Mouse (Mus musculus) heart, embryonic 12.5 days (tissue): ENCODE data around the gene Nup50. TPM values are rescaled to one million over a fixed set of nuclear protein-coding genes. Genes with fewer than 3 reads are reported as not detected.

Experiments
- ATAC-seq: fragments of 200-750 bp; cut with Nextera tagmentation; 2 replicates; pipeline ENCODE4 v1.8.0; 2017; ENCODE audit warnings: moderate TSS enrichment, moderate library complexity; ENCODE audit not compliant: insufficient number of reproducible peaks, low FRiP score
- H3K27ac ChIP-seq: fragments of 300-500 bp; sonication (generic); 2 replicates; pipeline ENCODE4 v1.5.1; 2016; ENCODE audit warnings: mild to moderate bottlenecking, moderate library complexity; ENCODE audit not compliant: poor library complexity, severe bottlenecking
- H3K27me3 ChIP-seq: fragments of 300-500 bp; sonication (generic); replicated peaks from 2 replicates; pipeline ENCODE4 v1.6.1; 2016; ENCODE audit warnings: mild to moderate bottlenecking, moderate library complexity
- H3K36me3 ChIP-seq: fragments of 300-500 bp; sonication (generic); 2 replicates; pipeline ENCODE4 v1.6.1; 2016; ENCODE audit warnings: mild to moderate bottlenecking, moderate library complexity
- H3K4me1 ChIP-seq: fragments of 300-500 bp; sonication (generic); replicated peaks from 2 replicates; pipeline ENCODE4 v1.6.1; 2016; ENCODE audit warnings: mild to moderate bottlenecking
- H3K4me2 ChIP-seq: fragments of 300-500 bp; sonication (generic); 2 replicates; pipeline ENCODE4 v1.6.1; 2016; ENCODE audit warnings: mild to moderate bottlenecking, moderate library complexity
- H3K4me3 ChIP-seq: fragments of 300-500 bp; sonication (generic); 2 replicates; pipeline ENCODE4 v1.5.1; 2016; ENCODE audit warnings: mild to moderate bottlenecking
- H3K9ac ChIP-seq: fragments of 300-500 bp; sonication (generic); 2 replicates; pipeline ENCODE4 v1.6.1; 2016; ENCODE audit warnings: mild to moderate bottlenecking, moderate library complexity
- H3K9me3 ChIP-seq: fragments of 300-500 bp; sonication (generic); replicated peaks from 2 replicates; pipeline ENCODE4 v1.6.1; 2016; ENCODE audit warnings: mild to moderate bottlenecking, moderate library complexity
- WGBS: fragments of 180-500 bp; shearing (Covaris S2); methylation state at CpG from one replicate; pipeline ENCODE4 v1.1.7; 2016; 5-methylcytosine and 5-hydroxymethylcytosine counted together
- polyA plus RNA-seq: library from polyadenylated mRNA; unstranded; fragments of >200 nt; fragmentation: Nextera tagmentation; extraction: Ambion mirVana; gene quantifications from 2 replicates; pipeline ENCODE4 v1.2.1, GENCODE M21; 2016

Gene Nup50
- polyA plus RNA-seq, 1 experiment from 2014 or later, result 32.3 TPM

DNA sequence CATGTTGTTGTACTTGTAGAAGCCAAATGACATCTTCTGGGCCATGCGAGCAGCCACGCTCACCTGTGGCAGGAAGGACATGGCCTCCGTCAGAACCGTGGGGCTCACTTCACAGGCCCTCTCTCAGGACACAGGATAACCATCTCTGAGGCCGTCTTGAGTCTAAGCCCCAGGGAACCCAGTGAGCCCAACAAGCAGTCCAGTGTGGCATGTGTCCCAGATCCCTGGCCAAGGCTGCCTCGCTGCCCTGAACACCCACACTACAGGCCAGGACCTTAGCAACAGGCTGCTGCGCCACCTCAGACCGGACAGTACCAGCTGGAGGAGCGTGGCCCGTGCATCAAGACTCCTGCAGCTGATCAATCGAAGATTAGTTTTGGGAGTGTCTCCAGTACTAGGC is 30.0 kb downstream of the Nup50 start:
- H3K27ac ChIP-seq, result no peak overlapping the region
- no peak overlapping the region for H3K9ac ChIP-seq
- no peak overlapping the region for H3K4me3 ChIP-seq
- no peak for ATAC-seq
- H3K4me1 ChIP-seq, result peaks cover 11% of the 10 kb centered on the region
- WGBS, result 88% methylated on average over 11 of the region's 11 CpGs
- no peaks in the 10 kb centered on the region for H3K27me3 ChIP-seq
- peaks cover 71% of the 10 kb centered on the region for H3K36me3 ChIP-seq
- no peak overlapping the region for H3K4me2 ChIP-seq
- no peaks in the 10 kb centered on the region for H3K9me3 ChIP-seq

DNA sequence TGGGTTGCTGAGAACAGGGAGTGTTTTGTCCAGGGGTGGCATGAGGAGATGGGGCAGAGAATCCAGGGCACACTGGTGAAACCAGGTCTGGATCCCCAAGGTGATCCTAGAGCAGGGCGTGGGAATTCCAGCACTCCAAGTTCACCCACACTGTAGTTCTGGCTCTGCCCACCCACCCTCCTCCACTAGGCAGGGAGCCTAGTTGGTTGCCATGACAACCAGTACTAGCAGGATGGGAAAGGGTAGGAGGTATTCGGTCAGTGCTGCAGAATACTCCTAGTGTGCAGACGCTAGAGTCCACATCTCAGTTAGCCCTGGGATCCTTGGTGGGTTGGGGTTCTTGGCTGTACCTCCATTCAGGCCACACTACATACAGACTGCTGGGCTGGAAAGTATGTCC is 34.6 kb downstream of the Nup50 start:
- no peaks in the 10 kb centered on the region for H3K27me3 ChIP-seq
- ATAC-seq, result no peak
- no peaks in the 10 kb centered on the region for H3K4me1 ChIP-seq
- H3K9ac ChIP-seq, result no peak overlapping the region
- H3K4me2 ChIP-seq, result no peak overlapping the region
- WGBS, result 51% methylated on average over 3 of the region's 3 CpGs
- H3K4me3 ChIP-seq, result no peak overlapping the region
- H3K36me3 ChIP-seq, result peaks cover 29% of the 10 kb centered on the region
- H3K27ac ChIP-seq, result no peak overlapping the region
- H3K9me3 ChIP-seq, result no peaks in the 10 kb centered on the region

DNA sequence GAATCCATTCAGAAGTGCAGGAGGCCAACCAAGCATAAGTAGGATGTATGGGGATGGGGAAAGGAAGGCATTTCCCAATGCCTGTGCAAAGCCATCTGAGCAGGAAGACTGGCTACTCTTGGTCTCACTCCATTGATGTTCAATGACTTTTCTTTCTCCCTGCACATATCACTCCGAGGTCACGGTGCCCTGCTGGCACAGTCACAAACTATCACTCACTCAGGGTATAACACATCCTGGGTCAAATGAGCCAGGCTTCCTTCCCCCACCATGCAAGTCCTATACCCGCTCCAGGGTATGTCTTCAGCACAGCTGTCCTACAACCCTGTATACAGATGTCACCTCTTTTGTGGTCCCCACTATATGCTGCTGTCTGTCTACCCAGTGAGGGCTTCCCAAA is 35.1 kb downstream of the Nup50 start:
- no peaks in the 10 kb centered on the region for H3K27me3 ChIP-seq
- no peak overlapping the region for H3K4me3 ChIP-seq
- no peak overlapping the region for H3K9ac ChIP-seq
- ATAC-seq, result no peak
- H3K27ac ChIP-seq, result no peak overlapping the region
- H3K4me2 ChIP-seq, result no peak overlapping the region
- no peaks in the 10 kb centered on the region for H3K9me3 ChIP-seq
- no peaks in the 10 kb centered on the region for H3K4me1 ChIP-seq
- peaks cover 24% of the 10 kb centered on the region for H3K36me3 ChIP-seq
- 95% methylated on average over 3 of the region's 3 CpGs for WGBS

DNA sequence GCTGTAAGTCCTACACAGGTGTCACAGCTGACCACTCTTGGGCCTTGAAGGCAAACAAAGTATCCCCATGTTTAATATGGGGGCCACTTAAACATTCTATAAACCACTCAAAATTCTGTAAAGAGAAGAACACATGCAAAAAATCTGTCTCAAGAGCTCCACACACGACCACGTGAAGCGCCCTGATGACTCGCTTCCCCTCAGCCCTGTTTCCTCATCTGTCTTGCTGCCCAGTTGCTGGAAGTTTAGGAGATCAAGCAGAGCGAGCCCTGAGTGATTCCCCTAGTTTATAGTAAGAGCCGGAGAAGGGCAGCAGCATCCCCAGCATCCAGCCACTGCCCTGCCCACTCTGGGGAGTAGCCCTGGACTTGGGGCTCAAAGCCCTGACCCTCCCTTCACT is 36.7 kb downstream of the Nup50 start:
- H3K27ac ChIP-seq, result no peak overlapping the region
- ATAC-seq, result no peak
- H3K27me3 ChIP-seq, result no peaks in the 10 kb centered on the region
- peaks cover 14% of the 10 kb centered on the region for H3K36me3 ChIP-seq
- no peaks in the 10 kb centered on the region for H3K9me3 ChIP-seq
- no peak overlapping the region for H3K4me2 ChIP-seq
- H3K9ac ChIP-seq, result no peak overlapping the region
- WGBS, result 71% methylated on average over 6 of the region's 6 CpGs
- no peaks in the 10 kb centered on the region for H3K4me1 ChIP-seq
- H3K4me3 ChIP-seq, result no peak overlapping the region

DNA sequence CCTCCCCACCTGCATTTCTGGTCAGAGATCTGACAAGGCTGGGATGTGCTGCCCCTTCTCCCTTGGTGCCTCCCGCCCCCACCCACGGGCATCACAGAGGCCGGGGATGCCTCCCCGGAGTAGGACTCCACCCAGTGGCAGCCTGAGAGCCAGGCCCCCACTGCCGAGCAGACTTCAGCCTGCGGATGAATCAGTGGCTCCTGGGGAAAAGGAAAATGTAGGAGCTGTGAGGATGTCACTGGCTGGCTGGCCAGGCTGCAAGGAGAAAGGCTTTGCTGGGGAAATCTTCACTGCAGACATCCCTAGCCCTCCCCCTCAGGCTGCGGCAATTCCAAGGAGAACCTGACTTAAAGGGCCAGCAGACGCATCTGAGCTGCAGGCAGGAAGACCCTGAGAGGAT is 37.5 kb downstream of the Nup50 start:
- Histone ChIP-seq H3K9ac (no peak overlapping the region), H3K4me1 (no peaks in the 10 kb centered on the region), H3K4me3 (no peak overlapping the region), H3K9me3 (no peaks in the 10 kb centered on the region), H3K36me3 (peaks cover 6% of the 10 kb centered on the region), H3K27me3 (no peaks in the 10 kb centered on the region), H3K4me2 (no peak overlapping the region), H3K27ac (no peak overlapping the region)
- ATAC-seq, result no peak
- 27% methylated on average over 8 of the region's 8 CpGs for WGBS

DNA sequence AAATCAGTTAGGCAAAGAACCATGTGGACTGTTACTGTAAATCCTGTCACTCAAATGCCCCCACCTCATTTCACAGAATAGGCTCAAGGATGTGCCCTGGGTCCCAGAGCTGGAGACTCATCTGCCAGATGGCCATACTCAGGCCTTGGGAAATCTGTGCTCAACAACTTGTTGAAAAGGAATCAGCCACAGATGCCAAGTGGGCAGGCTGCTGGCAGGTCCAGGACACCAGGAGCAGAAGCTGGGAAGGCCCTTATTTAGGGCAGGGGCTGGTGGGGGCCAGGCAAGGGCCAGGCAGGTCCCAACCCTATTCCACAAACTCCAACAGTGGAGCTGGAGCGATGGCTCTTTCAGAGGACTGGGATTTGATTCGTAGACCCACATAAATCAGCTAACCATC is 39.3 kb downstream of the Nup50 start:
- Histone ChIP-seq H3K9ac (no peak overlapping the region), H3K36me3 (no peaks in the 10 kb centered on the region; the same call in 1 of the 2 replicates), H3K27me3 (no peaks in the 10 kb centered on the region), H3K4me2 (no peak overlapping the region), H3K4me3 (no peak overlapping the region), H3K4me1 (no peaks in the 10 kb centered on the region), H3K27ac (no peak overlapping the region), H3K9me3 (no peaks in the 10 kb centered on the region)
- ATAC-seq, result no peak
- WGBS, result 86% methylated on average over 2 of the region's 2 CpGs

DNA sequence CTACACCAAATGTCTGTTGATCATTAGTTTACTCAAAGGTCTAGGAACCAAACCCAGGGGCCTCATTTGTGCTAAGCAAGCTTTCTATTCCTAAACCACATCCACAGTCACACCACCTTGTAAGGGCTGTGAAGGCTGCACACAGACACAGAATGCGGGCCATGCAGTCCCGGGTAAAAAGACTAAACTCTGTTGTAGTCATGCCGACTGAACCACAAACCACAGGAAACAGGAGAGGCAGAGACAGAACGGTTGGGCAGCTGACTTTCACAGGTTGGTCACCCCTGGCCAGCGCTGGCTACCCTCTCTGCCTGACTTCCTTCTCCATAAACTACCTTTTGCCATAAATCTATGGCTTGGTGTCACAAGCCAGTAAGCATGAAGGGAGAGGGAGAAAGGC is 41.6 kb downstream of the Nup50 start:
- H3K36me3 ChIP-seq, result no peaks in the 10 kb centered on the region
- WGBS, result 75% methylated on average over 5 of the region's 5 CpGs
- no peak overlapping the region for H3K27ac ChIP-seq
- H3K9me3 ChIP-seq, result no peaks in the 10 kb centered on the region
- no peak for ATAC-seq
- no peaks in the 10 kb centered on the region for H3K4me1 ChIP-seq
- H3K4me3 ChIP-seq, result no peak overlapping the region
- H3K9ac ChIP-seq, result no peak overlapping the region
- no peaks in the 10 kb centered on the region for H3K27me3 ChIP-seq
- H3K4me2 ChIP-seq, result no peak overlapping the region

DNA sequence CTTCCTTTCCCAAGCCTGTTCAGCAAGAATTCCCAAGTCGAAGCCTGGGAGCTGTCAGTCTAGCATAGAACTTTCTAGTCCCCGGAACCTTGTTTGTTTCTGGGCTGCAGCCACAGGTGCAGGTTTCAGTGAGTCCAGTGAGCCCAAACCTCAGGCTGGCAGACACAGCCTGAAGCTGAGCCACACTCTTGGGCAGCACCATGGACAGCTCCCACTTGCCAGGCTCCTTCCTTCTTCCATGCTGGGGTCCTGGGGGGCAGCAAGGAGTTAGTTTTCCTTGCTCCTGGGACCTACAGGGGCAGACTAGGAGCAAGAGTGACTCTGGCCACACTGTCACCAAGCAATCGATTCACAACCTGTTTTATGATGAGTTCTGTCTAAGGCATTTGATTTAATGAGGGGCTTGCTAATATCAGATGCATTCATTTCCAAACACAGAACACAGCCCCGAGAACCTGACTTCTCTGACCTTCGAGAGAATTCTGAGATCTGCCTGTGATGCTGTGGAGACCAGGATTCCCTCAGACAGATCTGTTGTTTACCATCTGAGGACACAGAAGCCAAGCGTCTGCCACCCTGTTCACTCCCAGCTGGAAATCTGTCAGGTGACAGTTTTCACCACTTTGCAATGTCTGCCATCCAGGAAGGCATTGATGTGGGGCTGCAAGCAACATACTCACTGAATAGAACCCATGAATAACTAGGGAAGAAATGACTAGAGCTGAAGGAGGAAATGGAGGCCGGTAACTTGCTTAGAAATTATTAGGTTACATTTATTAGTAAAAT is 42.6 kb downstream of the Nup50 start:
- ATAC-seq, result no peak
- 50% methylated on average over 7 of the region's 7 CpGs for WGBS

DNA sequence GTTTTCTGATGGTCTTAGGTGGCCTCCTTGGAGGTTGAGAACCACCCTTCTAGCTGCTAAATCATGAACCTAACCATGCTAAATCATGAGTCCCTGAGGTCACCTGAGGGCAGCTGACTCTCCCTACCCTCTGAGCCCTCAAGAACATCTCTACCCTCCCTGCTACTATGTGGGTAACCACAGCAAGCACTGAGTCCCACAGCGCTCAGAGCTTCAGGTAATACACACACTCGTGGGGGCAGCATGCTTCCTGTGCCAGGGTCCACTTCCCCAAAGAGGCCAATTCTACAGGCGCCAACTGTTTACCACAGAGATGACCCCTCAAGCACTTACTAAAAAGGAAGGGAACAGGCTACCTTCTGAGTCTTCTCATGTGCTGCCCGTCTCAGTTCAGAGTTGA is 45.3 kb downstream of the Nup50 start:
- H3K9me3 ChIP-seq, result no peaks in the 10 kb centered on the region
- H3K36me3 ChIP-seq, result 0 out of 2 replicates have a peak, but pooled peaks cover 5% of the 10 kb centered on the region
- H3K27me3 ChIP-seq, result no peaks in the 10 kb centered on the region
- H3K27ac ChIP-seq, result no peak overlapping the region
- no peak for ATAC-seq
- H3K4me1 ChIP-seq, result no peaks in the 10 kb centered on the region
- H3K4me3 ChIP-seq, result no peak overlapping the region
- no peak overlapping the region for H3K4me2 ChIP-seq
- H3K9ac ChIP-seq, result no peak overlapping the region
- 78% methylated on average over 4 of the region's 4 CpGs for WGBS

More for the DNA sequence above, 42.6 kb downstream of the Nup50 start:
- no peak overlapping the region for H3K9ac ChIP-seq
- H3K9me3 ChIP-seq, result no peaks in the 10 kb centered on the region
- H3K27ac ChIP-seq, result no peak overlapping the region
- H3K4me2 ChIP-seq, result no peak overlapping the region
- H3K27me3 ChIP-seq, result no peaks in the 10 kb centered on the region
- no peaks in the 10 kb centered on the region for H3K4me1 ChIP-seq
- no peak overlapping the region for H3K4me3 ChIP-seq
- H3K36me3 ChIP-seq, result 0 out of 2 replicates have a peak, but pooled peaks cover 5% of the 10 kb centered on the region

DNA sequence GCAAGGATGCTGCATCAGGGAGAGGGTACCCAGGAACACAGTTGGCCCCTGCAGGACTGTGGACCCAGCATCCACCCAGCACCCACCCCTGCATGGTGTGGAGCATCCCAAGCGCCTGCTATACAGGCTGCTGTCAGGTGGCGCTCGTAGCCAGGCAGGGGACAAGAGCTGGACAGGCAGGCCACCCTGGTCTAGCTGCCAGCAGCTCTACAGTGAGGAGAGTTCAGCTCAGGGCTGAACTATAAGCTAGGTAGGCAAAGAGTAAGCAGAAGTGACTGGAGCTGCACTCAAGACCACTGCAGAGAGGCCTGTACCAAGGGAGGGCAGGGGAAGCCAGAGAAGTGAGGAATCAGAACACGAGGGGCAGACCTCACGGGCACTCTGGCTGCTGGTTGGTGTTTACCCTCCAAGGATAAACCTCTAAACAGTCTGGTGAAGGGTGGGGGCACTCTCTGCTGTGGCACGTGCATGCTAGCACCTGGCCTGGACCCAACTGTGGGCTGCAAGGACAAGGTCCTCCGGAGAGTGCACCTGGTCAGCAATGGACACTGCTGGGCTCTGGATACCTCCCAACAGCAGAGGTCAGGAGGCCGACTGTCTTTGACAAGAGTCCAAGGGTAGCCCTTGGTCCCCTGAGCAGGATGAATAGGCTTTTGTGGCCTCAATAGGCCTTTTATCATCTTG is 49.8 kb downstream of the Nup50 start:
- Histone ChIP-seq H3K27ac (no peak overlapping the region), H3K4me1 (peaks cover 17% of the 10 kb centered on the region), H3K9me3 (no peaks in the 10 kb centered on the region), H3K4me2 (no peak overlapping the region), H3K27me3 (no peaks in the 10 kb centered on the region), H3K9ac (no peak overlapping the region), H3K36me3 (0 out of 2 replicates have a peak, but pooled peaks cover 5% of the 10 kb centered on the region), H3K4me3 (no peak overlapping the region)
- WGBS, result 78% methylated on average over 8 of the region's 8 CpGs
- ATAC-seq, result no peak

DNA sequence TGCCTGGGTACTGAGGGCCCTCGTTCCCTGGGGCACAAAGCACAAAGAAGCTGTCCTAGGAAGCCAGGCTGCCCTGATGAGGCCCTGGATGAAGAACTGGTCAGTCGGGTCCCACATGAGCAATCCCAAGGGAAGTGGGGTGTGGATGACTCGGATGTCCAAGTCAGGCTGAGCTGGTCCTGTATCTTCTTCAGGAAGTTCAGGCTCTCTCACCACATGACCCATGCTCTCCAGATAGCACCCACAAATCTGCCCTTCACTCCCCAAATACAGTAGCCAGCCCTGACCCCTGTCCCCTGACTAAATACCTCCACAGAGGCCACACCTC is 50.3 kb downstream of the Nup50 start:
- Histone ChIP-seq H3K9me3 (no peaks in the 10 kb centered on the region), H3K4me2 (no peak overlapping the region), H3K4me3 (no peak overlapping the region), H3K27ac (no peak overlapping the region), H3K4me1 (peaks cover 17% of the 10 kb centered on the region), H3K9ac (no peak overlapping the region), H3K27me3 (no peaks in the 10 kb centered on the region), H3K36me3 (0 out of 2 replicates have a peak, but pooled peaks cover 5% of the 10 kb centered on the region)
- 56% methylated on average over 3 of the region's 3 CpGs for WGBS
- no peak for ATAC-seq
